Mouse (Mus musculus): ENCODE measurements around the gene Cdk6. TPM values are rescaled to one million over a fixed set of nuclear protein-coding genes. Genes with fewer than 3 reads are reported as not detected.
"Not testable (repeated sequence)": the region's sequence is repeated elsewhere in the genome, so short reads cannot be mapped to it uniquely, and the experiment has no call there.

Cdk6 gene
- polyA plus RNA-seq, 1 experiment: 42.2 TPM

GRCm38 (mm10) chr5:3343566-3344080 is 2.3 kb downstream of the Cdk6 start:
- peak; percentile 72 for DNase-seq
- no peaks in the 10 kb centered on the region for H3K4me1 ChIP-seq (replicated peaks; ENCODE audit: control insufficient read depth, insufficient read depth, low read length)
- peak overlapping the region; percentile 13; the same call in 1 of the 2 replicates for H3K27ac ChIP-seq (ENCODE audit: control insufficient read depth, insufficient read depth, low read length)
- WGBS: under 1% methylated on average over 35 of the region's 37 CpGs
- peak overlapping the region; percentile 82 for H3K4me3 ChIP-seq (ENCODE audit: control insufficient read depth, insufficient read depth, low read length)
- TF ChIP-seq POLR2A (IDR thresholded peaks at IDR 0.05; ENCODE audit: control insufficient read depth, extremely low read depth, insufficient read depth, low read length, poor library complexity): no peak
- no peak for TF ChIP-seq CTCF (IDR thresholded peaks at IDR 0.05; ENCODE audit: borderline replicate concordance, control insufficient read depth, extremely low read depth, insufficient read depth, low read length, poor library complexity)
- no peaks in the 10 kb centered on the region for H3K36me3 ChIP-seq (ENCODE audit: control insufficient read depth, insufficient read depth, low read length)
- H3K27me3 ChIP-seq (ENCODE audit: control insufficient read depth, insufficient read depth, low read length): no peaks in the 10 kb centered on the region

DNA sequence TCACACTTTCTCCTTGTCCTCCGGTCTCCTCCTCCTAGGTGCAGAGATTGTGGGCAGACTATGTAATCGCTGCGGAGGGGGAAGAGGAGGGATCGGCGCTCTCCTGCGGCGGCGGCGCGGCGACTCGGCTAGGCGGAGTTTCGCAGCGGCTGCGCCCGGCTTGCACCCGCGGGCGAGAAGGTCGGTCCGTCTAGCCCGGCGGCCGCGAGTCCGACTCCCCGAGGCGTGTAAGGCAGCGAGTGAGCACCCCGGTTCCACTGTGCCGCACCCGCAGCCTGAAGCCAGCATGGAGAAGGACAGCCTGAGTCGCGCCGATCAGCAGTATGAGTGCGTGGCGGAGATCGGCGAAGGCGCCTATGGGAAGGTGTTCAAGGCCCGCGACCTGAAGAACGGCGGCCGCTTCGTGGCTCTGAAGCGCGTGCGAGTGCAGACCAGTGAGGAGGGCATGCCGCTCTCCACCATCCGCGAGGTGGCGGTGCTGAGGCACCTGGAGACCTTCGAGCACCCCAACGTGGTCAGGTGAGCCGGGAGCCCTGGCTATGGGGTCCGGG is 2.9 kb downstream of the Cdk6 start:
- under 1% methylated on average over 52 of the region's 58 CpGs for WGBS
- peak; percentile 89 for DNase-seq
- TF ChIP-seq POLR2A (IDR thresholded peaks at IDR 0.05; ENCODE audit: control insufficient read depth, extremely low read depth, insufficient read depth, low read length, poor library complexity) (no peak), CTCF (IDR thresholded peaks at IDR 0.05; ENCODE audit: borderline replicate concordance, control insufficient read depth, extremely low read depth, insufficient read depth, low read length, poor library complexity) (peak; percentile 76; the same call in 1 of the 2 replicates)
- Histone ChIP-seq H3K27ac (ENCODE audit: control insufficient read depth, insufficient read depth, low read length) (no peak overlapping the region), H3K27me3 (ENCODE audit: control insufficient read depth, insufficient read depth, low read length) (no peaks in the 10 kb centered on the region), H3K4me1 (replicated peaks; ENCODE audit: control insufficient read depth, insufficient read depth, low read length) (no peaks in the 10 kb centered on the region), H3K36me3 (ENCODE audit: control insufficient read depth, insufficient read depth, low read length) (no peaks in the 10 kb centered on the region), H3K4me3 (ENCODE audit: control insufficient read depth, insufficient read depth, low read length) (peak overlapping the region; percentile 82)

DNA sequence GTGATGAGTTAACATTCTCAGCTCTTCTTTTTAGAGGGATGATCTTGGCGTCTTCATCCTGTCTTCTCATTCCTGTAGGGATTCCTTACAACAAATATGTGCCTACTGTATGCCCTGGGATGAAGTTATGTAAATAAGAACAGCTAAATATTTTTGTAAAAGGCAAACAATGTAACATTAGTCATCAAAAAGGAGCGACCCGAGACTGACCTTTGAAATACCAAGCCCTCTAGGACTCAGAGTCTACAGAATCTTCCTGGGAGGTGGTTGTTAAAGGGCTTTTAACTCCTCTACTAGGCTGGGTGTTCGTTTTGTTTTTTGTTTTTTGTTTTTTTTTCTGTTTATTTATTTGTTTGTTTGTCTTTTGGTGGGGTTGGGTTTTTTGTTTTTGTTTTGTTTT is 4.3 kb downstream of the Cdk6 start:
- 27% methylated on average over 4 of the region's 4 CpGs for WGBS
- not testable (repeated sequence) for H3K27me3 ChIP-seq (ENCODE audit: control insufficient read depth, insufficient read depth, low read length)

GRCm38 (mm10) chr5:3349393-3349792 is 8.1 kb downstream of the Cdk6 start:
- WGBS: 19% methylated on average over 4 of the region's 4 CpGs
- not testable (repeated sequence) for H3K36me3 ChIP-seq (ENCODE audit: control insufficient read depth, insufficient read depth, low read length); H3K4me1 ChIP-seq (replicated peaks; ENCODE audit: control insufficient read depth, insufficient read depth, low read length)

More for the DNA sequence above, 4.3 kb downstream of the Cdk6 start:
- not testable (repeated sequence) for H3K4me3 ChIP-seq (ENCODE audit: control insufficient read depth, insufficient read depth, low read length); H3K36me3 ChIP-seq (ENCODE audit: control insufficient read depth, insufficient read depth, low read length); H3K4me1 ChIP-seq (replicated peaks; ENCODE audit: control insufficient read depth, insufficient read depth, low read length); H3K27ac ChIP-seq (ENCODE audit: control insufficient read depth, insufficient read depth, low read length); DNase-seq

GRCm38 (mm10) chr5:3351836-3352235 is 10.6 kb downstream of the Cdk6 start:
- not testable (repeated sequence) for H3K27me3 ChIP-seq (ENCODE audit: control insufficient read depth, insufficient read depth, low read length); H3K4me1 ChIP-seq (replicated peaks; ENCODE audit: control insufficient read depth, insufficient read depth, low read length); H3K27ac ChIP-seq (ENCODE audit: control insufficient read depth, insufficient read depth, low read length); H3K36me3 ChIP-seq (ENCODE audit: control insufficient read depth, insufficient read depth, low read length); DNase-seq; H3K4me3 ChIP-seq (ENCODE audit: control insufficient read depth, insufficient read depth, low read length)
- WGBS: 48% methylated on average over 4 of the region's 4 CpGs

More at GRCm38 (mm10) chr5:3349393-3349792, 8.1 kb downstream of the Cdk6 start:
- not testable (repeated sequence) for H3K27ac ChIP-seq (ENCODE audit: control insufficient read depth, insufficient read depth, low read length); DNase-seq; H3K27me3 ChIP-seq (ENCODE audit: control insufficient read depth, insufficient read depth, low read length); H3K4me3 ChIP-seq (ENCODE audit: control insufficient read depth, insufficient read depth, low read length)

- no peak for TF ChIP-seq POLR2A (IDR thresholded peaks at IDR 0.05; ENCODE audit: control insufficient read depth, extremely low read depth, insufficient read depth, low read length, poor library complexity)
- TF ChIP-seq CTCF (IDR thresholded peaks at IDR 0.05; ENCODE audit: borderline replicate concordance, control insufficient read depth, extremely low read depth, insufficient read depth, low read length, poor library complexity): no peak
- H3K27me3 ChIP-seq (ENCODE audit: control insufficient read depth, insufficient read depth, low read length): no peaks in the 10 kb centered on the region
- H3K27ac ChIP-seq (ENCODE audit: control insufficient read depth, insufficient read depth, low read length): no peak overlapping the region
- 91% methylated on average over 3 of the region's 3 CpGs for WGBS
- DNase-seq: no peak
- no peak overlapping the region for H3K4me3 ChIP-seq (ENCODE audit: control insufficient read depth, insufficient read depth, low read length)
- H3K36me3 ChIP-seq (ENCODE audit: control insufficient read depth, insufficient read depth, low read length): no peaks in the 10 kb centered on the region
- H3K4me1 ChIP-seq (replicated peaks; ENCODE audit: control insufficient read depth, insufficient read depth, low read length): peaks cover 7% of the 10 kb centered on the region
These were observed 11.0 kb downstream of the Cdk6 start for GRCm38 (mm10) chr5:3352314-3352713.

GRCm38 (mm10) chr5:3352827-3353226 is 11.5 kb downstream of the Cdk6 start:
- WGBS: 84% methylated on average over 3 of the region's 3 CpGs
- no peak overlapping the region for H3K27ac ChIP-seq (ENCODE audit: control insufficient read depth, insufficient read depth, low read length)

More at GRCm38 (mm10) chr5:3352827-3353226, 11.5 kb downstream of the Cdk6 start:
- Histone ChIP-seq H3K36me3 (ENCODE audit: control insufficient read depth, insufficient read depth, low read length) (no peaks in the 10 kb centered on the region), H3K4me1 (replicated peaks; ENCODE audit: control insufficient read depth, insufficient read depth, low read length) (peaks cover 7% of the 10 kb centered on the region), H3K27me3 (ENCODE audit: control insufficient read depth, insufficient read depth, low read length) (no peaks in the 10 kb centered on the region), H3K4me3 (ENCODE audit: control insufficient read depth, insufficient read depth, low read length) (no peak overlapping the region)
- DNase-seq: no peak
- TF ChIP-seq CTCF (IDR thresholded peaks at IDR 0.05; ENCODE audit: borderline replicate concordance, control insufficient read depth, extremely low read depth, insufficient read depth, low read length, poor library complexity): no peak
- TF ChIP-seq POLR2A (IDR thresholded peaks at IDR 0.05; ENCODE audit: control insufficient read depth, extremely low read depth, insufficient read depth, low read length, poor library complexity): no peak

Data from thymus, adult 2 months (tissue).